Mouse (Mus musculus) effector memory CD4-positive, alpha-beta T cell, adult 5 months (primary cell): ENCODE results near the gene Phf23. TPM values are rescaled to one million over a fixed set of nuclear protein-coding genes. Genes with fewer than 3 reads are reported as not detected.

Source experiments
- polyA plus RNA-seq: library from polyadenylated mRNA; unstranded; fragments of 100-300 nt; shearing (Covaris generic); gene quantifications from one replicate; pipeline ENCODE4 v1.2.1, GENCODE M21; 2017

Phf23 gene
- 52.0 TPM for polyA plus RNA-seq

DNA sequence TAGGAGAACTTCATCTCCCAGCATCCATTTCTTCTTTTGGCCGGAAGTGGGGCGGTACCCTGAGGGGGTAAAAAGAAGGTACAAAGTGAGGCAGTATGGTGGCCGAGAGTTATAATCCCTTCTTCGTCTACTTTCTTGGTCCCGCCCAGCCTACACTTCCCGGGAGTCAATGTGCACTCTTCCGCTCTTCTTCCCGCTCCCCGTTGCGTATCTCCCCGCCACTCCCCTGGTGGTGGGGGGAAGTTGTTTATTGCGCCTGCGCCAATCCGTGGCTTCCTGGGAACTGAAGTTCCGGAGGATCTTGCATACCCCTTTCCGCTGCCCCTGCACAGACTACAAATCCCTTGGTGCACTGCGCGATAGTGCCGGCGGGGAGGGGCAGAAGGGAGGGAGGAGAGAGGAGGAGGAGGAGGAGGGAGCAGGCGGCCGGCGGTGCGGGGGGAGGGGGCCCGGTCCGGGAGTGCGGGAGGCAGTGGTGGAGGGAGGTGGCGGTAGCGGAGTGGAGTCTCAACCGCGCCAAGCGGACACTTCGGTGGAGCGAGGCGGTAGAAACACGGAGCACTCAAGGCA is at the start of gene Phf23:
TSS of gene Phf23 (plus strand) at position 387 of the 570 bp plus-strand sequence.

DNA sequence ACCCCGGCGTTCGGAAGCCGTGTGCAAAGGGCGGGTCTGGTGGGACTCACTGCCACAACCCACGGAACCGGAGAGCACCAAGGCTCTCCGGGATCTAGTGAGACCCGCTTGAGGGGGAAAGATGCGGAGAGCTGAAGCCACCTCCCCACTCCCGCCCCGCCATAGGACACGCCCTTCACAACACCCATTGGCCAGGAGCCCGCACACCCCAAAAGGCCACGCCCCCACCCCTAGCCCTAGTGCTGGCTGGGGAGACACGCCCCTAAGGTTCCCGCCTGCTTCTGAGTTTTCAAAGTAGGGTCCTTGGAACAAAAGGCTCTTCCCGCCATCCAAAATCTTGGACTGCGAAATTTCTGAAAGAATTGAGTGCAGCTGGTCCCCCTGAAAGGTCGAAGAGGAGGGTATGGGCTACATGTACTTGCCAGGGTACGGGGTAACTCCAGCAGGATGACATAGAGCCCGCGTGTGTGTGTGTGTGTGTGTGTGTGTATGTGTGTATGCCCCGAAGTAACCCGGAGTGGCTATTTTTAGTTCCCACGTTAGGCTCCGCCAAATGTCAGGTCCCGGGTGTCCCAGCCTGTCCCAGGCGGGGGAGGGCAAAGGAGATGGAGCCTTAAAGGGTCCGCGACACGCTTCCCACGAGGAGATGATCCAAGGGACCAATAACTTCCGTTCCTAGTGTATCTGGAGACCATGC is 47.4 kb upstream of the Phf23 start, which contains the start of gene Slc2a4:
TSS of gene Slc2a4 (minus strand) at position 123 of the 697 bp plus-strand sequence.

DNA sequence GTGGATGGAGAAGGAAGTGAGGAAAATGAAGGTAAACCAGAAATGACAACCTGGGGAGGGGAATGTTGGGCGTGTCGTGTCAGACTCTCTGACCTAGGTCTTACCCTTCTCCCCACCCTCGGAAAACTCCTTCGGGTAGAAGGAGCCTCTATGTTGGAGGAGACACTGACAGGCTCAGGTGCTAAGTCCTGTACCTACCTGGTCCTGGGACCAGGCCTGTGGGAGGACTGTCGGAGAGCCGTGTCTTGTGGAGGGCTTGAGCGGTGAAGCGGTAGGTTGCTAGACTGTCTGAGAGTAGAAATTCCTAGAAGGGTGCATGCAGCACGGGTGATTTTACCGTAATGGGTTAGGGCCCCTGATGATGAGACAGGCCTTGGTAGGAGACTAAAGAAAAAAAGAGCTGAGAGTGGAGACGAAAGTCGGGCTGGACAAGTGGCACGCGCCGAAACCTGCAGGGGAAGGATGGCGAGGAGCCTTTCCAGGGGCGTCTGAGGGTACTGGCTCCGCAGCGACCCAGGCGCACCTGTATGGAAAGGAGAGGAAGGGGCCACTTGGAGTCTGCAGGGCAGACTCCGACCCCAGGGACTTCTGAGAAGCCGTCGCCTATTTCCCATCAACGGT is 30.8 kb upstream of the Phf23 start, which contains the start of gene Cldn7:
TSS of gene Cldn7 (plus strand) at position 130 of the 621 bp plus-strand sequence.

DNA sequence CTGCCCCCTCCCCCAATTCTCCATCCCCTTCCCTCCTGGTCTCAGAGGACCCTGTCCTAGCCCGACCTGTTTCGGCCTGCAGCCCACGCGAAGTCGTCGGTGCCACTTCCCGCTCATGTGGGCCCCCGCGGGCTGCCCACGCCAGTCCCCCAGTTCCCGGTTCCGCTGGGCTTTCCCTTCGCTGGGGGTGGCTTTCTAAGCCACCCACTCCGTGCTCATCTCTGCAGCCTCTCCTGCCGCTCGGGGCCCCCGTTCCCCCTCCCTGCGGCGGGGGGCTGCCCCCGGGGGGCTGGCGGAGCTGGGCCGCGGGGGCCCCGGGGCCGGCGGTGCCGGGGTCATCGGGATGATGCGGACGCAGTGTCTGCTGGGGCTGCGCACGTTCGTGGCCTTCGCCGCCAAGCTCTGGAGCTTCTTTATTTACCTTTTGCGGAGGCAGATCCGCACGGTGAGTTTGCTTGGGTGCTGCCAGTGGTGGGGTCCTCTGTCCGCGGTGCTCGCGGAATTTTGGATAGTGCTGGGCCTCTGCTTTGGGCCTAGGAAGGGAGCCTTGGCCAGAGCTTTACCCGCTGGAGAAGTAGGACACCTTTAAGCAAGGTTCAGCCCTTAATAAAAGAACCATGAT is 14.3 kb upstream of the Phf23 start, which contains the start of gene Ctdnep1:
TSS of gene Ctdnep1 (plus strand) at position 16 of the 622 bp plus-strand sequence.

DNA sequence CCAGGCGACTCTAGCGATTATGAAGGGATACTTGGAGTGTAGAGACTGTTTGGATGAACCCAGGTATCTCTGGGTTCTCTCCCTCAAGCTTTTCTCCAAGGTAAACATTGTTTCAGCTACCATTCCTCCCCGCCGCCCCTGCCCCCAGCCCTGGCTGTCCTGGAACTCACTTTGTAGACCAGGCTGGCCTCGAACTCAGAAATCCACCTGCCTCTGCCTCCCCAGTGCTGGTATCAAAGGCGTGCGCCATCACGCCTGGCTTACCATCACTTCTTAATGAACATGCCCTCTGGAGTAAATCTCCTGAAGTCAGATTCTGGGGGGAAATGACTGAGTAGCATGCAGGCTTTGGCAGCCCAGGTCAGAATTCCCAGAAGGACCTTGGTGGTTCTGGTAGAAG is 13.4 kb upstream of the Phf23 start, which contains the start of gene Elp5:
TSS of gene Elp5 (minus strand) at position 293 of the 400 bp plus-strand sequence.

DNA sequence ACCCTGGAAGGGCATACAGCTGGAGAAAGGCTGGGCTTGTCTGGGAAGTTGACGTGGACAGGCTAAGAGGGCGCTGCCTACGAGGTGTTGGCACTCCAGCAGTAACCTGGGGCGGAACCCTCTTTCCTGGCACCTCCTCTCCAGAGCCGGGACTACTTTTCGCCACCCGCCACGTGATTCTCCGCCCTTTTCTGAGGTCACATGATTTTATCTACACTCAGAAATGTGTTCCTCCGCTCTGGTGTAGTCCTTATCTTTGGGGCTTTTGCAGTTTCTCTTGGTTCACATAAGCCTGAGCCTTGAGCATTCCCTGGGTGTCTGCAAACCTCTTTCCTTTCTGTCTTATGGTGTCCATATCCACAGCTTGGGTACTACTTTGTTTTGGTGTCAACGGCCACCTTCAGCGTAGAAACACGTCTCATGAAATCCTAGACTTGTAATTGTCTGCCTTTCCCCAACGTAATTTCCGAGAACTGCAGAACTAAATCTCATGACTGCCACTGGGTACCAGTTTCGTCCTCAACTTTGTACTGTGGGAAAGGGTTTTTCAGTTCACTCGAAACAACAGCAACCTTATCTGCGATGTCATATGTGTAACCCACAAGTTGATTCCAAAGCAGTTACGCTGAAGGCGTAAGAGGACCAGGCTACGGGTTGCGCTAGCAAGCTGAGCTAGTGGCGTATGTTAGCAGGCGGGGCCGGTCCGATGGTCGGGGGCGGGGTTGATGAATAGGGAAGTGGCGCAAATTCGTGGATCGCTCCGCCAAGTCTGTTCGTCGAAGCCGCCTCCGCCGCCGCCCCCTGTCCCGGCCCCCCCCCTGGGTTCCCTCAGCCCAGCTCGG is 4.5 kb upstream of the Phf23 start, which contains the start of gene Gabarap:
TSS of gene Gabarap (plus strand) at position 294 of the 842 bp plus-strand sequence.

DNA sequence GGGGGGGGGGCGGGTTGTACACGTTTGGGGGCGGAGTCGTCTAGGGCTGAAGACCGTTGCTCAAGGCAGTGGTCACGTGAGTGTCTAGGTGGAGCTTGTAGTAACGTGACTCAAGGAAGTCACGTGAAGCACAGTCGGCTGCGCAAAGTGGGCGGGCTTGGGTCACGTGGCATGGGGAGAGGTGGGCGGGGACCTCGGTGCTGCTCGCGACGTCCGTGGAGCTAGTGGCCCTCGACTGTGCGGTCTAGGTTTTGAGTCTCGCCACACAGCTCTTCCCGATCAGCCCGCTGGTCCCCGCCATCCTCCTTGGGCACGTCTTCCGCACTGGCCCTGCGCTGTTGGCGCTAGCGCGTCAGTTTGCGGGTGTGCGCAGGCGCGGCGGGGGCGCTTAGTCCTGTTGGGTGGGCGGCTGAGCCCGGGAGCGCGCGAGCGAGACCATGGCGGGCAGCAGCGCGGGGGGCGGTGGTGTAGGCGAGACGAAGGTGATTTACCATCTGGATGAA is 4.9 kb downstream of the Phf23 start, which contains the start of gene Dvl2:
TSS of gene Dvl2 (plus strand) at position 200 of the 503 bp plus-strand sequence.

DNA sequence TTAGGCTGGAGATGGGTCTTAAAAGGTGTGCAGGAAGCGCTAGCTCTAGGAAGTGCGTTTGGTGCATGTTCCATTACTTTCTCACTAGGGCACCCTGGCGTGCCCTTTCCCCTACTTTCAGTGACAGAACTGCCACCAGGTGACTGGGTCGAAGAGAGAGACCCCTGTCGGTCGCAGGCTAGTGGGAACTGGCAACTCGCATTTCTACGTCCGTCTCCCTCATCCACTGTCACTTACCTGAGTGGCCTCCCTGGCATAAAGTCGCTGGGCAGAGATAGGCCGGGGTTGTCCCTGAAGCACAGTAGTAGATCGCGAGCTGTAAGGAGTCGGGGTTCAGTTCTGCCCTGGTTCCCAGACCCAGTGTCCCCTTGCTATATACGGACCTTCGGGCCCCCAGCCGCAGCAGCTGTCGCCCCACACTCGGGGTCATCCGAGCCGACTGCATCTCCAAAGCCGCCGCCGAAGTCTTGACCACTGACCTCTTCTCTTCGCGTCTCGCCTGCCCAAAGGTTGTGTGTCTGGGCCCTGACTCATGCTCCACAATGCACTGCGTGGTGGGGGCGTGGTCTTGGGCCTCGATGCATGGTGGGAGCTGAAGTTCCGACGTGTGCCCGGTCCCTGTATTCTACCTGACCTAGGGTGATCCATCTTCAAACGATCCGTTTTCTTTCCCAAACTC is 19.4 kb downstream of the Phf23 start, which contains the start of gene Acadvl:
TSS of gene Acadvl (minus strand) at position 532 of the 679 bp plus-strand sequence.

DNA sequence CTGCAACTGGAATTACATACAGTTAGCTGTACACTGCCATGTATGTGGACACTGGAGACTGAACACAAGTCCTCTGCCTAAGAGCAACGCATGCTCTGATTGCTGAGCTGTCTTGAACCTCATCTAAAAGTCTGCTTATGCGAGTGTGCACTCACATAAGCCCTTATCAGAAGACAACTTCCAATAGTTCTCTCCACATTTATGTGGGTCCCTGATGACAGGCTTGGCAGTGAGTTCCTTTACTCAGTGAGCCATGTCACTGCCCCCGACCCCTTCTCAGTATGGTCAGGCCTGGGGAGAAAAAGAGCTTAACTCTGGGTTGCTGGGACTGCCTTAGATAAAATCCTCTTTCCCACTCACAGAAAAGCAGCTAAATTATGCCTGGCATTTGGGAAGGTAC is 21.1 kb downstream of the Phf23 start, which contains the start of gene Dlg4:
TSS of gene Dlg4 (plus strand) at position 274 of the 400 bp plus-strand sequence.

Other genes with a start within 250 kb of the Phf23 start
- 60.5 TPM for gene Polr2a, start 237.1 kb upstream of the Phf23 start, polyA plus RNA-seq
- not detected for gene Slc35g3, start 233.8 kb upstream of the Phf23 start, polyA plus RNA-seq
- gene Zbtb4, start 229.9 kb upstream of the Phf23 start, polyA plus RNA-seq: 7.6 TPM
- gene Chrnb1, start 199.8 kb upstream of the Phf23 start, polyA plus RNA-seq: 1.4 TPM
- gene Fgf11, start 193.9 kb upstream of the Phf23 start, polyA plus RNA-seq: not detected
- gene Tmem102, start 190.2 kb upstream of the Phf23 start, polyA plus RNA-seq: not detected
- gene Gm39566, start 180.5 kb upstream of the Phf23 start, polyA plus RNA-seq: not detected
- not detected for gene Spem2, start 177.3 kb upstream of the Phf23 start, polyA plus RNA-seq
- not detected for gene Spem1, start 173.6 kb upstream of the Phf23 start, polyA plus RNA-seq
- gene Nlgn2, start 158.0 kb upstream of the Phf23 start, polyA plus RNA-seq: not detected
- gene Tmem256, start 157.3 kb upstream of the Phf23 start, polyA plus RNA-seq: 42.5 TPM
- gene Plscr3, start 149.4 kb upstream of the Phf23 start, polyA plus RNA-seq: 9.2 TPM
- not detected for gene Tnk1, start 137.0 kb upstream of the Phf23 start, polyA plus RNA-seq
- not detected for gene Tmem95, start 117.8 kb upstream of the Phf23 start, polyA plus RNA-seq
- gene Kctd11, start 114.4 kb upstream of the Phf23 start, polyA plus RNA-seq: 0.11 TPM
- gene Acap1, start 100.2 kb upstream of the Phf23 start, polyA plus RNA-seq: 462 TPM
- 0.80 TPM for gene 2810408A11Rik, start 94.8 kb upstream of the Phf23 start, polyA plus RNA-seq
- gene Neurl4, start 94.7 kb upstream of the Phf23 start, polyA plus RNA-seq: 5.4 TPM
- 200 TPM for gene Gps2, start 81.9 kb upstream of the Phf23 start, polyA plus RNA-seq
- gene Eif5a, start 73.8 kb upstream of the Phf23 start, polyA plus RNA-seq: 977 TPM
- not detected for gene Ybx2, start 60.0 kb upstream of the Phf23 start, polyA plus RNA-seq
- not detected for gene Slc2a4, start 47.6 kb upstream of the Phf23 start, polyA plus RNA-seq
- not detected for gene Cldn7, start 31.0 kb upstream of the Phf23 start, polyA plus RNA-seq
- gene Ctdnep1, start 14.6 kb upstream of the Phf23 start, polyA plus RNA-seq: 41.4 TPM
- gene Elp5, start 13.3 kb upstream of the Phf23 start, polyA plus RNA-seq: 50.5 TPM
- 366 TPM for gene Gabarap, start 4.6 kb upstream of the Phf23 start, polyA plus RNA-seq
- gene Dvl2, start 4.8 kb downstream of the Phf23 start, polyA plus RNA-seq: 20.9 TPM
- 83.6 TPM for gene Acadvl, start 19.6 kb downstream of the Phf23 start, polyA plus RNA-seq
- 4.6 TPM for gene Dlg4, start 21.2 kb downstream of the Phf23 start, polyA plus RNA-seq
- not detected for gene Asgr1, start 58.3 kb downstream of the Phf23 start, polyA plus RNA-seq
- not detected for gene Asgr2, start 96.9 kb downstream of the Phf23 start, polyA plus RNA-seq
- not detected for gene Mgl2, start 134.6 kb downstream of the Phf23 start, polyA plus RNA-seq
- gene Clec10a, start 160.4 kb downstream of the Phf23 start, polyA plus RNA-seq: not detected
- gene Slc16a11, start 217.0 kb downstream of the Phf23 start, polyA plus RNA-seq: 0.65 TPM
- 1.4 TPM for gene Slc16a13, start 225.3 kb downstream of the Phf23 start, polyA plus RNA-seq
- gene Bcl6b, start 234.0 kb downstream of the Phf23 start, polyA plus RNA-seq: not detected
- 86.5 TPM for gene 0610010K14Rik, start 242.1 kb downstream of the Phf23 start, polyA plus RNA-seq
- gene Gm21988, start 244.1 kb downstream of the Phf23 start, polyA plus RNA-seq: 2.4 TPM
- gene Rnasek, start 244.1 kb downstream of the Phf23 start, polyA plus RNA-seq: 237 TPM